Mouse (Mus musculus): ENCODE data around the gene Anapc4.

- TF ChIP-seq EP300 (IDR thresholded peaks at IDR 0.05; ENCODE audit: low read depth) (no peak), CTCF (IDR thresholded peaks at IDR 0.05; ENCODE audit: low read depth) (no peak)
Measured at GRCm38 (mm10) chr5:52871461-52871860, 37.6 kb downstream of the Anapc4 start.

Measured in liver, postnatal 0 days (tissue).